In the genomic region with DNA sequence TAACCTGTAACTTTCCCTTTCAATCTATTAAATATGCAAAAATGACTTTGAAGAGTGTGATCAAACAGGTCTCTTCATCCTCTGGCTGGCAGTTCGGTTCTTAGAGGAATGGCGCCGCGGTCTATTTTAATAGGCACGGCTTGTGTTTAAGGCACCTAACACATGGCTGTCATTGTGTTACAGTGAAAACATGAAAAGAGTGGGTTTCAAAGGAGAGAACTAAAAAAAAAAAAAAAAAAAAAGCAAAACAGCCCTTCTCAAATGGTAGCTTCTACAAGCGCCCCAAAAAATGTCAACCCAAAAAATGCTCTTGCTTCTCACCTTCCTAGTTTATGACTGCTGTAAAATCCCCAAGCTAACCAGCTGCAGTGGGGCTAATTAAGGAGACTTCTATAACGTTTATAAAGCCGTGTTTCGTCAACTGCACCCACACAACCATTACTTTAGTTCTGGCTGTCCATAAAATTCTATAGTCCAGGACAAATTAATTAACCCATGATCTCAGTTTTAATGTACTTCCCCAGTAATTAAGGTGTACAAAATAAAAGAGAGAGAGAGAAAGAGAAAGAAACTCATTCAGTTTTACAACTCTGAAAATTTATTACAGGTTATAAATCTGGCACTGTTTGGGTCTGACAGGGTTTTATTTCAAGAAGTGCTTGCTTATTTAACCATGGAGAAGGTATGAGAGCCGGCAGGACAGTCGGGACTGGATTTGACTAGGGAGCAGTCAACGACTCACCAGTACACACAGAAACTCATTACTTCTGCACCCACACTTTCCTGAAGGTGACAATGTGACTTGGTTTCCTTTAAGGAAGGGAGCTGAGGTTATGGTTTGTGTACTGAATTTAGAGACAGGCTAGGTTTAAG, we compare ENCODE assay signal across 16 mouse cellular contexts. TPM values are rescaled to one million over a fixed set of nuclear protein-coding genes. Genes with fewer than 3 reads are reported as not detected.
DNase-seq lines count a peak whose midpoint lies in the region; ATAC-seq and TF ChIP-seq lines count a peak whose summit lies in the region.
"Had no signal": no experiment of that assay in that cellular context is flagged by ENCODE, and none has a peak within 500 bp of the region (broad histone marks: within the 10 kb centered on the region; RNA-seq: fewer than 3 reads in every experiment).

No protein-coding gene starts in this region.

- H3K9ac ChIP-seq in kidney, embryonic 16.5 days (replicated peaks; ENCODE audit: low read length) = peak overlapping the region; percentile 39; the same call in 1 of the 2 replicates
- no peak overlapping the region for H3K9ac ChIP-seq in forebrain, embryonic 12.5 days
- no peak overlapping the region for H3K9ac ChIP-seq in intestine, embryonic 14.5 days (ENCODE audit: low read length)
- no peak overlapping the region for H3K9ac ChIP-seq in limb, embryonic 15.5 days

- no peak for TF ChIP-seq CTCF in kidney, adult 2 months (conservative IDR thresholded peaks at IDR 0.05; ENCODE audit: insufficient read depth, insufficient read length, low read depth, low read length)

- peaks cover 25% of the 10 kb centered on the region for H3K4me1 ChIP-seq in kidney, embryonic 16.5 days (ENCODE audit: insufficient read depth, low read length)
- no peaks in the 10 kb centered on the region for H3K4me1 ChIP-seq in kidney, adult 2 months (ENCODE audit: control insufficient read depth, insufficient read depth, low read length)
- H3K4me1 ChIP-seq in forebrain, embryonic 12.5 days = peaks cover 7% of the 10 kb centered on the region
- H3K4me1 ChIP-seq in intestine, embryonic 14.5 days (replicated peaks; ENCODE audit: control insufficient read depth, insufficient read depth, low read length) = 0 out of 2 replicates have a peak, but pooled peaks cover 4% of the 10 kb centered on the region
- peaks cover 15% of the 10 kb centered on the region for H3K4me1 ChIP-seq in limb, embryonic 15.5 days

- H3K27ac ChIP-seq in kidney, embryonic 16.5 days (ENCODE audit: low read length) = peak overlapping the region; percentile 1; the same call in 1 of the 2 replicates
- H3K27ac ChIP-seq in kidney, adult 2 months (ENCODE audit: insufficient read depth, low read depth, low read length) = no peak overlapping the region
- no peak overlapping the region for H3K27ac ChIP-seq in forebrain, embryonic 12.5 days
- no peak overlapping the region for H3K27ac ChIP-seq in intestine, embryonic 14.5 days (ENCODE audit: low read depth)
- H3K27ac ChIP-seq in limb, embryonic 15.5 days = no peak overlapping the region
- H3K27ac ChIP-seq: macrophage had no signal

- intact Hi-C loops in left cerebral cortex, postnatal 14 days (cut with DNase I) = no loop called here

- TF ChIP-seq POLR2A in kidney, adult 2 months (IDR thresholded peaks at IDR 0.05; ENCODE audit: low read depth, low read length) = no peak

- H3K4me3 ChIP-seq in kidney, embryonic 16.5 days (ENCODE audit: low read length) = peak overlapping the region; percentile 33
- H3K4me3 ChIP-seq in kidney, adult 2 months (ENCODE audit: insufficient read depth, low read depth, low read length) = no peak overlapping the region
- no peak overlapping the region for H3K4me3 ChIP-seq in forebrain, embryonic 12.5 days (replicated peaks)
- no peak overlapping the region for H3K4me3 ChIP-seq in intestine, embryonic 14.5 days (ENCODE audit: low read depth, low read length)
- H3K4me3 ChIP-seq in limb, embryonic 15.5 days = peak overlapping the region; percentile 14; the same call in 1 of the 2 replicates

- no peaks in the 10 kb centered on the region for H3K27me3 ChIP-seq in kidney, embryonic 16.5 days (ENCODE audit: insufficient read depth, low read length)
- no peaks in the 10 kb centered on the region for H3K27me3 ChIP-seq in kidney, adult 2 months (replicated peaks; ENCODE audit: control insufficient read depth, insufficient read depth, low read length)
- no peaks in the 10 kb centered on the region for H3K27me3 ChIP-seq in forebrain, embryonic 12.5 days
- H3K27me3 ChIP-seq in intestine, embryonic 14.5 days (replicated peaks; ENCODE audit: control insufficient read depth, insufficient read depth, low read length) = no peaks in the 10 kb centered on the region
- 0 out of 2 replicates have a peak, but pooled peaks cover 5% of the 10 kb centered on the region for H3K27me3 ChIP-seq in limb, embryonic 15.5 days

- 16% methylated on average over 12 of the region's 12 CpGs for WGBS in kidney, embryonic 16.5 days
- 23% methylated on average over 12 of the region's 12 CpGs for WGBS in kidney, adult 2 months
- 53% methylated on average over 12 of the region's 12 CpGs for WGBS in forebrain, embryonic 12.5 days
- 52% methylated on average over 12 of the region's 12 CpGs for WGBS in intestine, embryonic 14.5 days
- 16% methylated on average over 12 of the region's 12 CpGs for WGBS in limb, embryonic 15.5 days

- ATAC-seq in kidney, embryonic 16.5 days (ENCODE audit: low FRiP score, low TSS enrichment) = peak; percentile 31
- ATAC-seq in forebrain, embryonic 12.5 days (ENCODE audit: low FRiP score) = peak; percentile 30; the same call in 1 of the 2 replicates
- peak; percentile 38; the same call in 1 of the 2 replicates for ATAC-seq in intestine, embryonic 14.5 days (replicated peaks; ENCODE audit: low FRiP score, low TSS enrichment, low read depth)
- no peak for ATAC-seq in limb, embryonic 15.5 days (ENCODE audit: insufficient number of reproducible peaks, low FRiP score, low TSS enrichment, low read depth)

- H3K9me3 ChIP-seq in kidney, embryonic 16.5 days (ENCODE audit: low read length) = no peaks in the 10 kb centered on the region
- no peaks in the 10 kb centered on the region for H3K9me3 ChIP-seq in forebrain, embryonic 12.5 days
- no peaks in the 10 kb centered on the region for H3K9me3 ChIP-seq in intestine, embryonic 14.5 days (ENCODE audit: control insufficient read depth, low read length)
- no peaks in the 10 kb centered on the region for H3K9me3 ChIP-seq in limb, embryonic 15.5 days

- DNase-seq in kidney, adult 2 months = no peak
- DNase-seq in intestine, embryonic 14.5 days (ENCODE audit: low spot score) = no peak
- DNase-seq in left cerebral cortex, postnatal 14 days (ENCODE audit: low spot score in 2 of 2) = no peak
- DNase-seq in layer of hippocampus, postnatal 36 days = no peak
- no peak for DNase-seq in yolk sac, embryonic 10.5 days (ENCODE audit: low spot score)
- DNase-seq: cerebellum, adult 11 months; layer of hippocampus, adult 9-11 months; left cerebral cortex, postnatal 4 days; lung, adult 18-20 months; right cerebral cortex, postnatal 4 days; thymus, adult 2 months had no signal

- H3K36me3 ChIP-seq in kidney, embryonic 16.5 days (ENCODE audit: insufficient read depth, low read length) = peaks cover 9% of the 10 kb centered on the region; the same call in 1 of the 2 replicates
- no peaks in the 10 kb centered on the region for H3K36me3 ChIP-seq in kidney, adult 2 months (ENCODE audit: control insufficient read depth, insufficient read depth, low read length)
- peaks cover 4% of the 10 kb centered on the region; the same call in 1 of the 2 replicates for H3K36me3 ChIP-seq in forebrain, embryonic 12.5 days (replicated peaks)
- no peaks in the 10 kb centered on the region for H3K36me3 ChIP-seq in intestine, embryonic 14.5 days (ENCODE audit: control insufficient read depth, insufficient read depth, low read length)
- H3K36me3 ChIP-seq in limb, embryonic 15.5 days = peaks cover 3% of the 10 kb centered on the region; the same call in 1 of the 2 replicates

- H3K4me2 ChIP-seq in kidney, embryonic 16.5 days (replicated peaks; ENCODE audit: low read depth, low read length) = peak overlapping the region; percentile 47
- peak overlapping the region; percentile 37; the same call in 1 of the 2 replicates for H3K4me2 ChIP-seq in forebrain, embryonic 12.5 days
- H3K4me2 ChIP-seq in intestine, embryonic 14.5 days (ENCODE audit: low read length) = peak overlapping the region; percentile 37
- peak overlapping the region; percentile 47 for H3K4me2 ChIP-seq in limb, embryonic 15.5 days

RNA-seq across cellular contexts. Expression of a gene that starts 27.3 kb away (rescaled TPM):
- polyA plus RNA-seq in kidney, embryonic 16.5 days (2015; fragmentation: Nextera tagmentation; extraction: Ambion mirVana) = 6.0 and 7.0 TPM in 2 replicates
- 0.18 and 0.33 TPM in 2 replicates for polyA plus RNA-seq in kidney, adult 2 months (2012; rRNA removed)
- 7.8 and 8.7 TPM in 2 replicates for polyA plus RNA-seq in forebrain, embryonic 12.5 days (2016; fragmentation: Nextera tagmentation; extraction: Ambion mirVana)
- 5.1 and 6.0 TPM in 2 replicates for polyA plus RNA-seq in intestine, embryonic 14.5 days (2014; fragmentation: Nextera tagmentation; extraction: Ambion mirVana)
- polyA plus RNA-seq in limb, embryonic 15.5 days (2015; fragmentation: Nextera tagmentation; extraction: Ambion mirVana) = 3.0 and 3.4 TPM in 2 replicates
- total RNA-seq in left cerebral cortex, postnatal 14 days (2021) = 1 to 10 TPM; 8.6 to 8.8 TPM
- 10 to 100 TPM; 10.3 to 11.1 TPM for total RNA-seq in layer of hippocampus, postnatal 36 days (2021)
- total RNA-seq: MEL had no signal

Comparison
In these comparisons a context has a peak if more than half of its experiments do, and no peak if none do; other contexts are left out.
1. H3K4me3 ChIP-seq: peak in kidney, embryonic 16.5 days (single experiment) and limb, embryonic 15.5 days (single experiment); none in kidney, adult 2 months (single experiment), forebrain, embryonic 12.5 days (single experiment) and intestine, embryonic 14.5 days (single experiment).
2. Peak in every context shown above with its lines, with median percentiles within 50 percentile points of each other: H3K4me2 ChIP-seq.